Mouse (Mus musculus): ENCODE measurements around the gene Gm45713. TPM values are rescaled to one million over a fixed set of nuclear protein-coding genes. Genes with fewer than 3 reads are reported as not detected.

Gene Gm45713
- polyA plus RNA-seq, 1 experiment from 2014 or later = not detected

GRCm38 (mm10) chr7:45090251-45090977 is 45.6 kb downstream of the Gm45713 start:
- H3K4me1 ChIP-seq (replicated peaks) = peaks cover 13% of the 10 kb centered on the region
- H3K36me3 ChIP-seq = peaks cover 17% of the 10 kb centered on the region
- ATAC-seq = 0 out of 2 replicates have a peak, but pooled peaks have one; percentile 7
- H3K27me3 ChIP-seq = 0 out of 2 replicates have a peak, but pooled peaks cover 5% of the 10 kb centered on the region
- 82% methylated on average over 13 of the region's 13 CpGs for WGBS
- H3K4me2 ChIP-seq (replicated peaks) = peak overlapping the region; percentile 61; the same call in 1 of the 2 replicates
- H3K27ac ChIP-seq = no peak overlapping the region
- no peak overlapping the region for H3K9ac ChIP-seq (replicated peaks)
- no peaks in the 10 kb centered on the region for H3K9me3 ChIP-seq
- H3K4me3 ChIP-seq (replicated peaks) = no peak overlapping the region

DNA sequence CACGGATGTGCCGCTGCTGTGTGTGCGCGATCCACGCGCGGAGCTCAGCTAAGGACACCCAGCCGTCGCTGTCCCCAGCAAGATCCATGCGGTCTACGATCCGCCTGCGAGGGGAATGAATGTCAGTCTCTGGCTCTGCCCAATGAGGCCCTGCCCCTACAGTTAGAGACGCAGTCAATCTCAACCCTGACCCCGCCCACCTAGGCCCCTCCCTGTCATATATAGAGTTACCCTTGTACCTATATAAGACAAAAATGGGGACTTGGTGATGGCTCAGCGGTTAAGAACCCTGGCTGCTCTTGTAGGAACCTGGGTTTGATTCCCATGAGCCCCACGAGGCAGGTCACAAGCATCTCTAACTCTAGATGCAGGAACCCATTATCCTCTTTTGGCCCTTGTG is 47.4 kb downstream of the Gm45713 start:
- ATAC-seq = no peak
- Histone ChIP-seq H3K4me2 (replicated peaks) (no peak overlapping the region), H3K36me3 (peaks cover 24% of the 10 kb centered on the region), H3K27ac (no peak overlapping the region), H3K4me1 (replicated peaks) (peaks cover 13% of the 10 kb centered on the region), H3K9me3 (no peaks in the 10 kb centered on the region), H3K4me3 (replicated peaks) (no peak overlapping the region), H3K27me3 (0 out of 2 replicates have a peak, but pooled peaks cover 5% of the 10 kb centered on the region), H3K9ac (replicated peaks) (no peak overlapping the region)
- WGBS = 95% methylated on average over 17 of the region's 17 CpGs

DNA sequence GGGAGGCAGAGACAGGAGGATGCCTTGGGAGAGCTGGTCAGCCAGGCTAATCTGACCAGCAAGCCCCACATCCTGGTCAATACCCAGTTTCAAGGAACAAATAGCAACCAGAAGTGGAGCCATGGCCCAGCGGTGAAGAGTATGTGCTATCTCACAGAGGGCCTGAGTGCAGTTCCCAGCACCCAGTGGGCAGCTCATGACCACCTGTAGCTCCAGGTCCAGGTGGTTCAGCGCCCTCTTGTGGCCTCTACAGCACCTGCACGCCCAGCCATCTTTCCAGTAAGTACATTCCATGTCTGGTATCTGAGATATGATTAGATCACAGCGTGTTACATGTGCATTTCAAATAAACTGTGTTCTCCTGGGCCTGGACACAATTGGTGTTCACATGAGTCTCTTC is 49.9 kb downstream of the Gm45713 start:
- WGBS = 80% methylated on average over 4 of the region's 4 CpGs
- Histone ChIP-seq H3K4me3 (replicated peaks) (no peak overlapping the region), H3K36me3 (peaks cover 28% of the 10 kb centered on the region), H3K27ac (no peak overlapping the region), H3K4me1 (replicated peaks) (peaks cover 2% of the 10 kb centered on the region; the same call in 1 of the 2 replicates), H3K9ac (replicated peaks) (no peak overlapping the region), H3K4me2 (replicated peaks) (no peak overlapping the region), H3K9me3 (no peaks in the 10 kb centered on the region), H3K27me3 (no peaks in the 10 kb centered on the region)
- ATAC-seq = no peak

DNA sequence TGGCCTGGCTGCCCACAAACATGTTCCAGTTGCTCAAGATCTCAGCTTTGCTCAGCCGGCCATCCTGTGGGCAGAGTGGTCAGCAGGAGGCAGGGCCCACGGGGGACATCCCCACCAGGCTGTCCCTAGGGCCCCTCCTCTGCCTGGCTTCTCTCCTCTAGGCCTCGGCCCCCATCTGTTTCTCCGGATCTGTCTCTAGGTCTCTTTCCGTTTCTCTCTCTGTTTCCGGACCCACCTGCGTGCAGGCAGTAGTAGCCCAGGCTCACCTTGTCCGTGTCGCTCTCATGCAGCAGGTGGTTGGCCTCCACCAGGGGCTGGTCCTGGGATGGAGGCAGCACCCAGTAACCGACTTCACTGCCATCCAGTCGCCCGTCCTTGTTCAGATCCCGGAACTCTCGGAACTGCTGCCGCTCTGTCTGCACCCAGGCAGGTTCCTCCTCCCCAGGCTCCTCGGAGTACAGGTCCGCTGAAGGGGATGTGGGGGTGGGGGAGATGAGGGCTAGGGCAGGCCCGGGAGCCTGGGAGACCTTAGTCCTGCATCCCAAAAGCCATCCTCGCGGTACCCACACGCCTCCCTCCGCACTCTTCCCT is 52.6 kb downstream of the Gm45713 start:
- H3K9ac ChIP-seq (replicated peaks) = no peak overlapping the region
- H3K4me1 ChIP-seq (replicated peaks) = 0 out of 2 replicates have a peak, but pooled peaks cover 4% of the 10 kb centered on the region
- no peaks in the 10 kb centered on the region for H3K27me3 ChIP-seq
- no peak for ATAC-seq
- H3K4me2 ChIP-seq (replicated peaks) = no peak overlapping the region
- no peak overlapping the region for H3K27ac ChIP-seq
- H3K4me3 ChIP-seq (replicated peaks) = no peak overlapping the region
- peaks cover 28% of the 10 kb centered on the region for H3K36me3 ChIP-seq
- WGBS = 87% methylated on average over 22 of the region's 22 CpGs
- no peaks in the 10 kb centered on the region for H3K9me3 ChIP-seq

DNA sequence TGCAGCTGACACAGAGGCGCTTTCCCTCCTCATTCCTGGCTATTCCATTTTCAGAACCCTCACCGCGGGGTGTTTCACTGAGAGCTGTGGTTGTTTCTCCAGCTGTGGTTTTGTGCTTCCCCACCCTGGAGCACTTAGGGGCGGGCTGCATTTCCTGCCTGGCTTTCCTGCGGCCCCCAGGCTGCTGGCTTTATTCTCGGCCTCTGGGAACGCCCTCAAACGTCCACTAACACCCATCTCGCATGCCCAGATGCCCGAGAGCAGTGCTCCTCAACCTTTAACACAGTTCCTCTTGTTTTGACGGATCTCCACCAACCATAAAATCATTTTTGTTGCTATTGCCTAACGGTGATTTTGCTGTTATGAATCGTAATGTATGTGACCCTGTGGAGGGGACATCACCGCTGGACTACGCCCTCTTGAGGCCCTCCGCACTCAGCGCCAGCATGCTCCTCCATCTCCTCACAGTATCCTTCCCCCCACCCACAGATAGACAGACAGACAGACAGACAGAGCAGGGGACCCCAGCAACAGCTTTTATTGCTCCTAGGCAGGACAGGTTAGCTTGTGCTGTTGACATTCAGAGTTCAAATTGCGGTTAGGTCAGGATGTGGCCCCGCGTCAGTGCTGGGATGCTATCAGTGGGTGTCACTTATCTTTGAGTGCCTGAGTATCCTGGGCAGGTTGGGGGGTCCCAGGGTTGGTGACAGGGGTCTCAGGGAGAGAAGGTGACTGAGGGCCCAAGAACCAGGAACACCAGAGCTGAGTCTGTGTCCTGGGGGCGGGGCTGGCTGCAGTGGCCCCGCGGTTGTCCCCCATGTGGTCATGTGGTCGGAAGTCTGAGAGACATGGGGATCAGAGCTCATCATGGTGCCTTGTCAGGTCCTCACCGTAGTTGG is 53.4 kb downstream of the Gm45713 start:
- 79% methylated on average over 25 of the region's 25 CpGs for WGBS
- Histone ChIP-seq H3K9me3 (no peaks in the 10 kb centered on the region), H3K27me3 (no peaks in the 10 kb centered on the region), H3K9ac (replicated peaks) (no peak overlapping the region), H3K36me3 (peaks cover 30% of the 10 kb centered on the region), H3K4me2 (replicated peaks) (no peak overlapping the region), H3K27ac (no peak overlapping the region), H3K4me1 (replicated peaks) (0 out of 2 replicates have a peak, but pooled peaks cover 4% of the 10 kb centered on the region), H3K4me3 (replicated peaks) (no peak overlapping the region)
- no peak for ATAC-seq

GRCm38 (mm10) chr7:45081016-45081415 is 55.0 kb downstream of the Gm45713 start:
- Histone ChIP-seq H3K4me2 (replicated peaks) (no peak overlapping the region), H3K4me1 (replicated peaks) (0 out of 2 replicates have a peak, but pooled peaks cover 4% of the 10 kb centered on the region), H3K27ac (no peak overlapping the region), H3K36me3 (peaks cover 31% of the 10 kb centered on the region), H3K9ac (replicated peaks) (no peak overlapping the region), H3K27me3 (no peaks in the 10 kb centered on the region), H3K4me3 (replicated peaks) (no peak overlapping the region), H3K9me3 (no peaks in the 10 kb centered on the region)
- WGBS = 45% methylated on average over 5 of the region's 5 CpGs
- no peak for ATAC-seq

GRCm38 (mm10) chr7:45079856-45080255 is 56.2 kb downstream of the Gm45713 start:
- 0 out of 2 replicates have a peak, but pooled peaks cover 4% of the 10 kb centered on the region for H3K4me1 ChIP-seq (replicated peaks)
- H3K4me3 ChIP-seq (replicated peaks) = no peak overlapping the region
- no peak overlapping the region for H3K9ac ChIP-seq (replicated peaks)
- H3K9me3 ChIP-seq = no peaks in the 10 kb centered on the region
- no peak overlapping the region for H3K27ac ChIP-seq
- peaks cover 40% of the 10 kb centered on the region for H3K36me3 ChIP-seq
- H3K27me3 ChIP-seq = no peaks in the 10 kb centered on the region
- H3K4me2 ChIP-seq (replicated peaks) = no peak overlapping the region
- 2% methylated on average over 10 of the region's 10 CpGs for WGBS
- ATAC-seq = peak; percentile 38

GRCm38 (mm10) chr7:45078513-45078912 is 57.5 kb downstream of the Gm45713 start:
- 0 out of 2 replicates have a peak, but pooled peaks have one; percentile 37 for ATAC-seq
- Histone ChIP-seq H3K4me1 (replicated peaks) (0 out of 2 replicates have a peak, but pooled peaks cover 4% of the 10 kb centered on the region), H3K27me3 (no peaks in the 10 kb centered on the region), H3K9ac (replicated peaks) (no peak overlapping the region), H3K4me3 (replicated peaks) (no peak overlapping the region), H3K27ac (no peak overlapping the region), H3K4me2 (replicated peaks) (no peak overlapping the region), H3K36me3 (peaks cover 45% of the 10 kb centered on the region), H3K9me3 (no peaks in the 10 kb centered on the region)
- 39% methylated on average over 9 of the region's 9 CpGs for WGBS

- Histone ChIP-seq H3K4me3 (replicated peaks) (no peak overlapping the region), H3K9me3 (no peaks in the 10 kb centered on the region), H3K27me3 (no peaks in the 10 kb centered on the region), H3K4me1 (replicated peaks) (0 out of 2 replicates have a peak, but pooled peaks cover 4% of the 10 kb centered on the region), H3K27ac (no peak overlapping the region), H3K9ac (replicated peaks) (no peak overlapping the region), H3K4me2 (replicated peaks) (no peak overlapping the region), H3K36me3 (peaks cover 43% of the 10 kb centered on the region)
- whole genome bisulfite sequencing = 92% methylated on average over 2 of the region's 2 CpGs
- no peak for ATAC-seq
These were observed 58.2 kb downstream of the Gm45713 start for GRCm38 (mm10) chr7:45077829-45078228.

- H3K4me3 ChIP-seq (replicated peaks) = no peak overlapping the region
- H3K4me2 ChIP-seq (replicated peaks) = no peak overlapping the region
- no peak overlapping the region for H3K27ac ChIP-seq
- ATAC-seq = no peak
- H3K4me1 ChIP-seq (replicated peaks) = 0 out of 2 replicates have a peak, but pooled peaks cover 4% of the 10 kb centered on the region
- H3K36me3 ChIP-seq = peaks cover 43% of the 10 kb centered on the region
- no peak overlapping the region for H3K9ac ChIP-seq (replicated peaks)
- H3K27me3 ChIP-seq = no peaks in the 10 kb centered on the region
- H3K9me3 ChIP-seq = no peaks in the 10 kb centered on the region
- WGBS = 88% methylated on average over 14 of the region's 14 CpGs
These were observed 58.7 kb downstream of the Gm45713 start for GRCm38 (mm10) chr7:45077322-45077721.

GRCm38 (mm10) chr7:45076501-45076900 is 59.5 kb downstream of the Gm45713 start:
- Histone ChIP-seq H3K27ac (no peak overlapping the region), H3K36me3 (peaks cover 43% of the 10 kb centered on the region)
- 91% methylated on average over 30 of the region's 30 CpGs for WGBS

More at GRCm38 (mm10) chr7:45076501-45076900, 59.5 kb downstream of the Gm45713 start:
- H3K4me2 ChIP-seq (replicated peaks) = no peak overlapping the region
- ATAC-seq = no peak
- 0 out of 2 replicates have a peak, but pooled peaks cover 4% of the 10 kb centered on the region for H3K4me1 ChIP-seq (replicated peaks)
- H3K9me3 ChIP-seq = no peaks in the 10 kb centered on the region
- H3K27me3 ChIP-seq = no peaks in the 10 kb centered on the region
- no peak overlapping the region for H3K9ac ChIP-seq (replicated peaks)
- H3K4me3 ChIP-seq (replicated peaks) = no peak overlapping the region
